Mouse (Mus musculus) hindlimb bud, embryonic 11.5 days (tissue): ENCODE data around the gene Dexi.
A peak's percentile ranks its signal among the peaks of the same experiment; 100 is the strongest.

ENCODE experiments used
- DNase-seq: peaks from one replicate; pipeline ENCODE4 v3.0.0-alpha.2; 2012; ENCODE audit warnings: low read depth, low spot score; ENCODE audit errors: extremely low spot score

The Dexi gene

DNA sequence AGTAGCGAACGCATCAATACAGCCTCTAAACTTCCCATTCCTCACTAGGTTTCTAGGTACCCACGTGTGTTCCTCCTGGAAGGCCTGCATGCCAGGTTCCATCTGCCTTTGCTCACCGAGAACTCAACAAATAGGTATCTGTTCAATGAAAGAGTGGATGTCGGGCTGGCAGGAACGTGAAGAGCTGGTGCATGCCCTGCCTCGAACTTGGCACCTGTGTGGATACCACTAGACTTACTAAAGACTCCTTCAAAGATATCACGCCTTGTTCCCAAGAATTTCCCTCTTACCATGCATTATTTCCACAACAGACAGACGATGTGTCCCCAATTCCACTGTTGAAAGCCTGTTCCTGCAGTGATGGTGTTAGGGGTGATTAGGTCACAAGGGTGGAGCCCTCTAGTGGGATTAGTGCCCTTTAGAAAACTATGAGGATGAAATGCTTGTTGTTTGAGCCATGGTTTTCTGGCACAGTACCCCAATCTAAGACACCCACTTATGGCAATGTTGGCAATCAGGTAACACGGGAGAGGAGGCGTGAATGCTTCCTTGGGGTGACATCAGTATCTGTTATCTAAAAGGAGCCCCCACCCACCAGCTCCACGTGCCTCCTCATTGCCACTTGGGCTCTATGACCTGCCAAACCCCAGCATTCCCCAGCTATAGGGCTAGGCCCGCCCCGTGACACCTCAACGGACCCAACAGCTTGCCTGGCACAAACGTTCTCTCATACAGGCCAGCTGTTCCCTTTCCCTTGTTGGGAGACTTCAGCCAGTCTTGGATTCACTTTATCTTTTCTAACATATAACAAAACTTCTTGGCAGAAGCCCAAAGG lies 1.9 kb downstream of the Dexi start:
- DNase-seq, result no peak

DNA sequence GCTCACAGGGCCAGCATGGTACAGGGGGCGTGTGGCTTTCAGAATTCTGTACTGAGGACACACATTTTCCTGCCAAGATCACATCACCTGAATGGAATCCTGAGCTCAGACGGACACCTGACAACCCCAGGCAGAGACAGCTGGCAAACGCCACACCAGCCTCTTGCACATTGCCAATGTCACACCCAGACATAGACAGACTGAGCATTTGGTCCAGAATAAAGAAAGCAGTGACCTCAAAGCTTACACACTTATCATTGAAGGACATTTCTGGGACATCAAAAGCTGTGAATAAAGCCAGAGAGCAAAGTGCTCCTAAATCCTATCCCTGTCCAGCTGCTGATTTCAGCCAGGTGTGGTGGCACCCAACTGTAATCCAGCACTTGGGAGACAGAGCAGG lies 5.9 kb downstream of the Dexi start:
- no peak for DNase-seq

DNA sequence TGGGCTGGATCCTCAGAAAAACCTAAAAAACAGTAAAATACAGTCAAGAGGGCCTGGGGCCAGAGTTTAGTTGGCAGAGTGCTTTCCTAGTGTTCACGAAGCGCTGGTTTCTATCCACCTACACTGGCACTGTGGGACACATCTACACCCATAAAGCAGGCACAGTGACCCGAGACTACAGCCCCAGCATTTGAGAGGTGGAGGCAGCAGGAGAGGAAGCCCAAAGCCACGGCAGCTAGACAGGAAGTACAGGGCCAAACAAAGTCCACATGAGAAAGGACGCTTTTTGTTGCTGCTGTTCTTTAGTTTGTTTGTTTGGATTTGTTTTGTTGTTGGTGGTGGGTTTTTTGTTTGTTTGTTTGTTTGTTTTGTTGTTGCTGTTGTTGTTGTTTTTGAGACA lies 6.5 kb downstream of the Dexi start:
- no peak for DNase-seq

DNA sequence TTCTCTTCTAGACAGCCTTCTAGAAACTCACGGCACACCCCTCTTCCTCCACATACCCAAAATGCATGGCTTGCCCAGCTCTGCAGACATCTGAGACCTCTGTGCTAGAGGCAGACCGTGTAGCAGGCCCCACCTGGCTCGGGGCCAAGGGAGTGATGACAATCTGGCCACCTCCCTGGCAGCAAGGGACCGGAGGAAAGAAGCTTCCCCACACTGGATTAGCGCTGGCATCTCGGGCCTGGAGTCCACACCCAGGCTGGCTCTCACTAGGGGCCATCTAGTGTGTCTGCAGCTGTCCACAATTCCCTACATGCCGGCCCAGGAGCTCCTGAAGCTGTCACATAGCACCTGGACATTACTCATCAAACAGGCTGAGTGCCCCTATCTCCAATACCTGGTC lies 8.3 kb downstream of the Dexi start:
- DNase-seq, result no peak

DNA sequence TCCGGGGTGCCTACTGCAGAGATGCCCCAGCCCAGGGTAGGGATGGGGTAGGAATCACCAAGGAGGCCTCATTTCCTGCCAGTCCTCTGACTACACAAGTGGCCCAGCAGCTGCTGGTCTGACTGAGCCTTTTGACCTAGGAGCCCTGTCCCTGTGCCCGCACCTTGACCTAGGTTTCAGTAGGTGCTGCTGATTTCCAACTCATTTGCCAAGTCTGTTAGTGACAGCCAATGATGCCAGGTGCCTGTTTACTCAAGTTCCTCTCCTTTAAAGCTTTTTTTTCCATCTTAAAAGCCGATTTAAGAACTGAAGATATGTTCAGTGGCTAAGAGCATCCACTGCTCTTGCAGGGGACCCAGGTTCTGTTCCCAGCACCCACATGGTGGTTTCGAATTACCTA lies 9.1 kb downstream of the Dexi start:
- DNase-seq, result no peak

- DNase-seq, result no peak
These were observed 12.7 kb downstream of the Dexi start for GRCm38 (mm10) chr16:10530179-10530578.

GRCm38 (mm10) chr16:10528382-10528781 lies 14.5 kb downstream of the Dexi start:
- DNase-seq, result no peak

GRCm38 (mm10) chr16:10527046-10527644 lies 15.7 kb downstream of the Dexi start:
- DNase-seq, result no peak

DNA sequence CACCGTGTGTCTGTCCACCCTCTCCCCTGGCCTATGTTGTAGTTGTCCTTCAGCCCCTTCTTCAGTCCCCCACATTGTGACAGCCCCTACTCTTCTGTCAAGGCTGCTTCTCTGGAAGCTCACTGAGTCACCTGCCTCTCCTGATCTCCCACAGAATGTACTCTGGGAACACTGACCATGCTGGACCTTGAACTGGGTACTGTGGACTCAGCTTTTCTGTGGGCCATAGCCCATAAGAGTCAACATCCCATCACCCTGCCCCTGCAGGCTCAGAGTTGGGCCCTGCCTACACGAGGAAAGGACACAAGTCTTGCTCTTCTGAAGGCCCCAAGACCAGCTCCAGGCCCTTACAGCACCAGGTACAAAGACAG lies 17.3 kb downstream of the Dexi start:
- no peak for DNase-seq

DNA sequence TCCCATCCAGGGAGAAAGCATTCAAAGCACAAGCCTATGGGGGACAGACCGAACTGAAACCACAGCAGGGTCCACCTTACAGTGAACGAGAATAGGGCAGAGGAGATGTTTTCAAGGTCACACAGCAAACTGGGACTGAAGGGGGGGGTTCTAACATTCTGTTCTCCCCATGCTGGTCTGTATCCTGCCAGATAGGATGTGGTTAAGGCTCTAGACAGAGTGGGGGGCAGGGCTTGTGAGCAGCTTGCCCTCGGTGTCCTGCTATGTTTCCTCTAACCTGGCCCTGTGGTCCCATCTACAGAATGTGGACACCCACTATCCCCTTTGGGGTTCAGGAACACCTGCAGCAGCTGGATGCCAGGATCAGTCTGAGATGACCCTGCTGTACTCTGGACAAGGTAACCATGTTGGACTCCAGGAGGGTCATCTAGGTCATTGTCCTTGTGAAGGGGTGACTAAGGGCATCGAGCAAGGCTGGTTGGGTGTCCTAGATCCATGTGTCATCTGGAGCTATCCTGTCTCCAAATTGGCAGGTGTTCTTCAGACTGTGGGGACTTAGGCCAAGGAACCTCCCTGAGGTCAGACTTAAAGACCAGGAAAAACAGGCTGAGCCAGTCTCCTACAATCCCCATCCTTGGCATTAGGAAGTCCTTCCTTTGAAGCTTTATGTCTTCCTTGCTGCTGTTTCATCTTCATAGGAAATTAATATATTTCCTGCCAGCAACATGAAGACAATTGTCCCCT lies 17.8 kb downstream of the Dexi start:
- DNase-seq, result no peak

- no peak for DNase-seq
These were observed 19.2 kb downstream of the Dexi start for GRCm38 (mm10) chr16:10523650-10524049.

- DNase-seq, result peak; percentile 44
These were observed 20.0 kb downstream of the Dexi start for GRCm38 (mm10) chr16:10522811-10523210.

DNA sequence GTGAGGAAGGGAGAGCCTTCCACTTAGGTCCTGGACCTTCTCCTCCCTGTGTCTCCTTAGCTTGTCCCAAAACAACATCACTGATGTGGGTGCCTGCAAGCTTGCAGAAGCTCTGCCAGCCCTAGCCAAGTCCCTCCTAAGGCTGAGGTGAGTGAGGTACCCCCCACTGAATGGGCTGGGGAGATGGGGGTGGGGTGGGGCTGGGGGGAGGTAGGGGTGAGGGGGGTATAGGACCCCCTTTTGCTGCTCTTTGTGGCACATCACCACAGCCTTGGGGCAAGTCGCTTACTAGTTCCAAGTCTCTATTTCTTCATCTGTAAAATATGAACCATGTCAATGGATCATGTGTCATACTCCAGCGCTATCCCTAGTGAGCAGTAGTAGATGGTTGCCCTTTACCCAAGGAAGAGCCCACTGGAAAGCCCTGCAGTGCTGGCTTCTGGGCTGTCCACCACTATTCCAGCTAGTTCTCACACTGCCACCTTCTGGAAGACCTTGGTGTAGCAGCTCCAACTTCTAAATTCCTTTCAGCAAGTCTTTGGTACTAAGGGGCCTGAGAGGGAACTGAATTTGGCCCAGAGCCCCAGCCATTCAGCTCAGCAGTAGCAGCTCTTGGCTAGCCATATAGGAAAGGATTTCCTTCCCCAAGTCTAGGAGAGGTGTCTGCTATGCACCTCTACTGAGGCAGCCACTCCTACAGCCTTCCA lies 21.8 kb downstream of the Dexi start:
- DNase-seq, result peak; percentile 83

GRCm38 (mm10) chr16:10518030-10518429 lies 24.8 kb downstream of the Dexi start:
- no peak for DNase-seq

DNA sequence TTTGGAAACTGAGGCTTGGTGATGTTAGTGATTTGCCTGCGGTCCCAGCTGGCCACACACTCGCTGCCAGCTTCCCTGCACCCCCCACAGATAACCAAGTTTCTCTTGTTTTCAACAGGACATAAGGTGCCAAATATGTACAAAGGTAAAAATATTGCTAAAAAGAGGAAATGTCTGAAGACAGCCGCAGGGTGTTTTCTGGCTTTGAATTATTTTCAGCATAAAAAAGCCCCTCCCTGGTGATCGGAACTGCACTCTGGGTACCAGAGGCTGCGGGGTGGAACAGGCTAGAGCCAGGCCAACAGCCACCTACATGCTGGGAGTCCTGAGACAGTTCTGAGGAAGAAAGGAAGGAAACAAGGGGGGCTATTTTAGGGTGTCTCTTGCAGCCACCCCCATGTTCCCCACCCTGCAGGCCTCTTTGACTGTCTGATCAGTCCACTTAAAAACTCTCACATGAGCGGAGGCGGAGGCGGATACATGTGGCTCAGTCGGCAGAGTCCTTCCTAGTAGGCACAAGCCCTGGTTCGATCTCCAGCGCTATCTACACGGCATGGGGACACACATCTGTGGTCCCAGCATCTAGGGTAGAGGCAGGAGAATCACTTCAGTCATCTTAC lies 26.8 kb downstream of the Dexi start:
- DNase-seq, result no peak

- DNase-seq, result no peak
These were observed 31.7 kb downstream of the Dexi start for GRCm38 (mm10) chr16:10511134-10511520.

DNA sequence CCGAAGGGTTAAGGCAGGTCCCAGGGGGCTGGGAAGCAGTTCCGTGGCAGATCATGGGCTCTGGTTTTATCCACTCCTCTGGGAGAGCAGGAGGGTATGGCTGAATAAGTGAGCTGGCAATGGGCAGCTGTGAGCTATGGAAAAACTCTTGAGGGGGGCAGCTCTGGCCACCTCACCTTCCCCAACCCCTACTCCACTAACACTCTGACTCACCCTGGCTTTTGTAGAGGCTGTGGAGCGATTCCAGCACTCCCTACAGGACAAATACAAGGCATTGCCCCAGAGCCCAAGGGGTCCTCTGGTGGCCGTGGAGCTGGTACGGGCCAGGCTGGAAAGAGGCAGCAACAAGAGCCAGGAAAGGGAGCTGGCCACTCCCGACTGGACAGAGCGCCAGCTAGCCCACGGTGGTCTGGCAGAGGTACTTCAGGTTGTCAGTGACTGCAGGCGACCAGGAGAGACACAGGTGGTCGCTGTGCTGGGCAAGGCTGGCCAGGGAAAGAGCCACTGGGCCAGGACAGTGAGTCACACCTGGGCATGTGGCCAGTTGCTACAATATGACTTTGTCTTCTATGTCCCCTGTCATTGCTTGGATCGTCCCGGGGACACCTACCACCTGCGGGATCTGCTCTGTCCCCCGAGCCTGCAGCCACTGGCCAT lies 32.2 kb downstream of the Dexi start:
- no peak for DNase-seq

- no peak for DNase-seq
These were observed 34.2 kb downstream of the Dexi start for GRCm38 (mm10) chr16:10508691-10509090.

DNA sequence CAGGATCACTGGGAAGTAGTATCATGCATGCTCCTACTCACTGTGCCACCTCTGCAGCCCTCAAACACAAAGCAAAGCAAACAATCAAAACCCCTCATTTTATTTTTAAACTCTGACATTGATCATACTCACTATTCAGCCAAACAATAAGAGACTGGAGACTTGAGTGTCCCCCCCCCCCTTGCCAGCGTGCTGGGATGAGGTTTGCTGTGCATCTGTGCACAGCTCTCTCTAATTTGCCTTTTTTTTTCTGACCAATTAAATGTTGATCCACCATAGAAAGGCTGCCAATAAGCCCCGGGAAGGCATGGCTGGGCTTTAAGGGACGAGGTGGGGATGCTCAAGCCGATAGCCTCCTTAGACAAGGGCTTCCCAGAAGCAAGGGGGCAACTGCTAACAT lies 35.4 kb downstream of the Dexi start:
- DNase-seq, result no peak

- no peak for DNase-seq
These were observed 39.8 kb downstream of the Dexi start for GRCm38 (mm10) chr16:10503058-10503457.
